Mouse (Mus musculus) embryonic fibroblast, embryonic 13.5 days (primary cell): ENCODE measurements around the gene Tiam1. TPM values are rescaled to one million over a fixed set of nuclear protein-coding genes. Genes with fewer than 3 reads are reported as not detected.

Experiments
- H3K27ac ChIP-seq: 2 replicates; pipeline ENCODE4 v1.5.1; 2012; ENCODE audit warnings: low read length, control low read depth, inconsistent platforms; ENCODE audit not compliant: insufficient read depth
- H3K4me1 ChIP-seq: 2 replicates; pipeline ENCODE4 v1.6.1; 2011; ENCODE audit warnings: low read length; ENCODE audit not compliant: control insufficient read depth, insufficient read depth
- H3K4me3 ChIP-seq: 2 replicates; pipeline ENCODE4 v1.5.1; 2011; ENCODE audit warnings: mild to moderate bottlenecking, control low read depth, low read length; ENCODE audit not compliant: insufficient read depth
- CTCF ChIP-seq: IDR thresholded peaks from 2 replicates; pipeline ENCODE4 v1.5.1; 2011; ENCODE audit warnings: mild to moderate bottlenecking, control low read depth, low read length, moderate library complexity, borderline replicate concordance; ENCODE audit not compliant: insufficient read depth
- POLR2A ChIP-seq: IDR thresholded peaks from 2 replicates; pipeline ENCODE4 v1.6.1; 2011; ENCODE audit warnings: low read depth, mild to moderate bottlenecking, control low read depth, low read length, moderate library complexity
- polyA plus RNA-seq: library from polyadenylated mRNA; stranded (reverse); fragments of >200 nt; gene quantifications from 2 replicates; pipeline ENCODE4 v1.2.4, GENCODE M21; 2011; ENCODE audit warnings: low read depth; ENCODE audit not compliant: missing spikeins, insufficient read length

Gene Tiam1
- polyA plus RNA-seq, 1 experiment, result 17.8 TPM

GRCm38 (mm10) chr16:89844580-89844979 is 299.0 kb downstream of the Tiam1 start:
- no peak overlapping the region for H3K4me3 ChIP-seq
- TF ChIP-seq CTCF (peak; percentile 46; the same call in 1 of the 2 replicates), POLR2A (no peak)
- no peak overlapping the region for H3K27ac ChIP-seq
- no peaks in the 10 kb centered on the region for H3K4me1 ChIP-seq

GRCm38 (mm10) chr16:89841894-89842293 is 301.7 kb downstream of the Tiam1 start:
- no peak overlapping the region for H3K27ac ChIP-seq
- H3K4me1 ChIP-seq, result no peaks in the 10 kb centered on the region
- TF ChIP-seq POLR2A, result no peak
- TF ChIP-seq CTCF, result no peak
- H3K4me3 ChIP-seq, result no peak overlapping the region

GRCm38 (mm10) chr16:89840361-89840760 is 303.2 kb downstream of the Tiam1 start:
- H3K4me3 ChIP-seq, result no peak overlapping the region
- no peak for TF ChIP-seq POLR2A
- TF ChIP-seq CTCF, result no peak
- H3K4me1 ChIP-seq, result peaks cover 3% of the 10 kb centered on the region; the same call in 1 of the 2 replicates
- H3K27ac ChIP-seq, result no peak overlapping the region

GRCm38 (mm10) chr16:89839829-89840228 is 303.7 kb downstream of the Tiam1 start:
- no peak for TF ChIP-seq CTCF
- TF ChIP-seq POLR2A, result no peak
- Histone ChIP-seq H3K27ac (no peak overlapping the region), H3K4me3 (no peak overlapping the region), H3K4me1 (peaks cover 3% of the 10 kb centered on the region; the same call in 1 of the 2 replicates)

GRCm38 (mm10) chr16:89837096-89837495 is 306.5 kb downstream of the Tiam1 start:
- Histone ChIP-seq H3K4me1 (peaks cover 3% of the 10 kb centered on the region; the same call in 1 of the 2 replicates), H3K27ac (no peak overlapping the region), H3K4me3 (no peak overlapping the region)
- no peak for TF ChIP-seq CTCF
- TF ChIP-seq POLR2A, result no peak

GRCm38 (mm10) chr16:89835551-89835950 is 308.0 kb downstream of the Tiam1 start:
- H3K4me1 ChIP-seq, result peaks cover 3% of the 10 kb centered on the region; the same call in 1 of the 2 replicates
- H3K27ac ChIP-seq, result no peak overlapping the region
- H3K4me3 ChIP-seq, result no peak overlapping the region
- no peak for TF ChIP-seq POLR2A
- TF ChIP-seq CTCF, result no peak

GRCm38 (mm10) chr16:89833011-89833410 is 310.6 kb downstream of the Tiam1 start:
- TF ChIP-seq CTCF, result no peak
- no peak for TF ChIP-seq POLR2A
- peaks cover 3% of the 10 kb centered on the region; the same call in 1 of the 2 replicates for H3K4me1 ChIP-seq
- no peak overlapping the region for H3K27ac ChIP-seq
- no peak overlapping the region for H3K4me3 ChIP-seq

- H3K27ac ChIP-seq, result no peak overlapping the region
- H3K4me3 ChIP-seq, result no peak overlapping the region
- H3K4me1 ChIP-seq, result peaks cover 3% of the 10 kb centered on the region; the same call in 1 of the 2 replicates
- no peak for TF ChIP-seq POLR2A
- TF ChIP-seq CTCF, result no peak
Measured at GRCm38 (mm10) chr16:89831172-89831571, 312.4 kb downstream of the Tiam1 start.

GRCm38 (mm10) chr16:89830221-89830648 is 313.3 kb downstream of the Tiam1 start:
- TF ChIP-seq POLR2A (no peak), CTCF (no peak)
- no peaks in the 10 kb centered on the region for H3K4me1 ChIP-seq
- H3K4me3 ChIP-seq, result no peak overlapping the region
- H3K27ac ChIP-seq, result no peak overlapping the region

GRCm38 (mm10) chr16:89827496-89828125 is 316.0 kb downstream of the Tiam1 start:
- Histone ChIP-seq H3K4me3 (no peak overlapping the region), H3K27ac (no peak overlapping the region), H3K4me1 (no peaks in the 10 kb centered on the region)
- TF ChIP-seq POLR2A, result no peak
- no peak for TF ChIP-seq CTCF
